Mouse (Mus musculus) lung, embryonic 14.5 days (tissue): Measurements from ENCODE around the gene Ear1. TPM values are rescaled to one million over a fixed set of nuclear protein-coding genes. Genes with fewer than 3 reads are reported as not detected.
"Not testable (repeated sequence)": the region's sequence is repeated elsewhere in the genome, so short reads cannot be mapped to it uniquely, and the experiment has no call there.

Experiments
- ATAC-seq: fragments of 200-750 bp; cut with Nextera tagmentation; 2 replicates; pipeline ENCODE4 v1.8.0; 2017; ENCODE audit warnings: mild to moderate bottlenecking, moderate TSS enrichment, moderate library complexity; ENCODE audit not compliant: insufficient read depth
- DNase-seq: peaks from one replicate; pipeline ENCODE4 v3.0.0-alpha.2; 2015
- H3K27ac ChIP-seq: fragments of 300-500 bp; sonication (generic); 2 replicates; pipeline ENCODE4 v1.5.1; 2014; ENCODE audit warnings: low read depth, mild to moderate bottlenecking, moderate library complexity
- H3K27me3 ChIP-seq: fragments of 300-500 bp; sonication (generic); 2 replicates; pipeline ENCODE4 v1.6.1; 2014; ENCODE audit warnings: low read length, control low read depth; ENCODE audit not compliant: insufficient read depth
- H3K36me3 ChIP-seq: fragments of 300-500 bp; sonication (generic); 2 replicates; pipeline ENCODE4 v1.6.1; 2014; ENCODE audit warnings: control low read depth; ENCODE audit not compliant: insufficient read depth
- H3K4me1 ChIP-seq: fragments of 300-500 bp; sonication (generic); 2 replicates; pipeline ENCODE4 v1.6.1; 2014; ENCODE audit warnings: antibody characterized with exemption, control low read depth; ENCODE audit not compliant: insufficient read depth
- H3K4me2 ChIP-seq: fragments of 300-500 bp; sonication (generic); 2 replicates; pipeline ENCODE4 v1.6.1; 2014; ENCODE audit warnings: mild to moderate bottlenecking
- H3K4me3 ChIP-seq: fragments of 300-500 bp; sonication (generic); 2 replicates; pipeline ENCODE4 v1.5.1; 2014; ENCODE audit warnings: low read depth, low read length
- H3K9ac ChIP-seq: fragments of 300-500 bp; sonication (generic); 2 replicates; pipeline ENCODE4 v1.6.1; 2014
- H3K9me3 ChIP-seq: fragments of 300-500 bp; sonication (generic); 2 replicates; pipeline ENCODE4 v1.6.1; 2016; ENCODE audit warnings: low read depth, low read length, control low read depth
- CTCF ChIP-seq: IDR thresholded peaks from 2 replicates; pipeline ENCODE4 v1.5.1; 2016; ENCODE audit warnings: antibody characterized with exemption, low read depth
- WGBS: fragments of 180-500 bp; shearing (Covaris S2); extraction: QIAGEN DNeasy Blood & Tissue Kit; methylation state at CpG from one replicate; pipeline ENCODE4 v1.1.7; 2014; 5-methylcytosine and 5-hydroxymethylcytosine counted together
- polyA plus RNA-seq: library from polyadenylated mRNA; unstranded; fragments of >200 nt; fragmentation: Nextera tagmentation; extraction: Ambion mirVana; gene quantifications from 2 replicates; pipeline ENCODE4 v1.2.1, GENCODE M21; 2014

Ear1 gene
- polyA plus RNA-seq = not detected in 2 replicates

- H3K4me3 ChIP-seq, DNase-seq, H3K4me1 ChIP-seq, H3K9me3 ChIP-seq, ATAC-seq, H3K27me3 ChIP-seq, H3K4me2 ChIP-seq, H3K27ac ChIP-seq, H3K36me3 ChIP-seq, H3K9ac ChIP-seq: not testable (repeated sequence)
- WGBS = 100% methylated on average over 3 of the region's 3 CpGs
These were observed at the start of gene Ear1 for GRCm38 (mm10) chr14:43875417-43875816. Ear1 (minus strand) TSS chr14:43875517.

- DNase-seq (peak; percentile 97), ATAC-seq (peak; percentile 99)
- peak within 1 kb of the TSS; percentile 96 for H3K27ac ChIP-seq
- not testable (repeated sequence) for H3K27me3 ChIP-seq, H3K4me1 ChIP-seq, H3K9me3 ChIP-seq, H3K36me3 ChIP-seq
- peak within 1 kb of the TSS; percentile 69 for H3K9ac ChIP-seq
- H3K4me3 ChIP-seq = peak within 1 kb of the TSS; percentile 44
- peak; percentile 87 for TF ChIP-seq CTCF
- H3K4me2 ChIP-seq = peak within 1 kb of the TSS; percentile 54
- WGBS = 7% methylated on average over 10 of the region's 10 CpGs
These were observed 49.5 kb upstream of the Ear1 start, which contains the start of gene Gm8113 for GRCm38 (mm10) chr14:43924688-43925403. Gm8113 (plus strand) TSS chr14:43925390.

- H3K36me3 ChIP-seq, H3K27me3 ChIP-seq, DNase-seq, H3K4me1 ChIP-seq, H3K27ac ChIP-seq, ATAC-seq, H3K9ac ChIP-seq, H3K9me3 ChIP-seq, H3K4me2 ChIP-seq, H3K4me3 ChIP-seq: not testable (repeated sequence)
- 67% methylated on average over 3 of the region's 3 CpGs for WGBS
These were observed 48.1 kb upstream of the Ear1 start, which contains the start of gene Ear10 for GRCm38 (mm10) chr14:43923459-43923858. Ear10 (minus strand) TSS chr14:43923559.

GRCm38 (mm10) chr14:43918214-43918613, 42.9 kb upstream of the Ear1 start:
- not testable (repeated sequence) for H3K36me3 ChIP-seq, H3K27ac ChIP-seq, H3K9ac ChIP-seq, ATAC-seq, H3K4me2 ChIP-seq, H3K27me3 ChIP-seq, DNase-seq, H3K9me3 ChIP-seq, H3K4me1 ChIP-seq, H3K4me3 ChIP-seq

GRCm38 (mm10) chr14:43898577-43898976, 23.3 kb upstream of the Ear1 start:
- not testable (repeated sequence) for H3K27me3 ChIP-seq, H3K27ac ChIP-seq, H3K4me1 ChIP-seq, H3K4me2 ChIP-seq, H3K36me3 ChIP-seq, H3K9me3 ChIP-seq, H3K9ac ChIP-seq, DNase-seq, H3K4me3 ChIP-seq, ATAC-seq
- WGBS = 84% methylated on average over 3 of the region's 3 CpGs

- H3K27ac ChIP-seq, H3K9me3 ChIP-seq, H3K4me1 ChIP-seq, H3K4me2 ChIP-seq, DNase-seq, H3K4me3 ChIP-seq, ATAC-seq, H3K9ac ChIP-seq, H3K36me3 ChIP-seq, H3K27me3 ChIP-seq: not testable (repeated sequence)
- 23% methylated on average over 1 of the region's 2 CpGs for WGBS
These were observed 20.0 kb upstream of the Ear1 start for GRCm38 (mm10) chr14:43895357-43895756.

GRCm38 (mm10) chr14:43891288-43891687, 16.0 kb upstream of the Ear1 start:
- H3K9ac ChIP-seq, H3K4me3 ChIP-seq, ATAC-seq, DNase-seq, H3K27me3 ChIP-seq, H3K27ac ChIP-seq, H3K9me3 ChIP-seq, H3K4me2 ChIP-seq, H3K4me1 ChIP-seq, H3K36me3 ChIP-seq: not testable (repeated sequence)
- 90% methylated on average over 1 of the region's 1 CpGs for WGBS

- ATAC-seq = not testable (repeated sequence)
- 47% methylated on average over 1 of the region's 1 CpGs for WGBS
These were observed 10.9 kb upstream of the Ear1 start for GRCm38 (mm10) chr14:43886235-43886634.

GRCm38 (mm10) chr14:43879966-43880545, 4.7 kb upstream of the Ear1 start:
- not testable (repeated sequence) for DNase-seq, H3K4me3 ChIP-seq, ATAC-seq, H3K4me2 ChIP-seq, H3K4me1 ChIP-seq, H3K9ac ChIP-seq, H3K9me3 ChIP-seq, H3K27me3 ChIP-seq, H3K27ac ChIP-seq, H3K36me3 ChIP-seq
- WGBS = 69% methylated on average over 5 of the region's 5 CpGs

More at GRCm38 (mm10) chr14:43886235-43886634, 10.9 kb upstream of the Ear1 start:
- not testable (repeated sequence) for H3K9me3 ChIP-seq, H3K27me3 ChIP-seq, H3K4me3 ChIP-seq, H3K36me3 ChIP-seq, H3K27ac ChIP-seq, H3K4me1 ChIP-seq, H3K4me2 ChIP-seq, H3K9ac ChIP-seq, DNase-seq

GRCm38 (mm10) chr14:43877789-43878188, 2.5 kb upstream of the Ear1 start:
- H3K4me1 ChIP-seq, H3K9ac ChIP-seq, DNase-seq, H3K9me3 ChIP-seq, H3K36me3 ChIP-seq, H3K4me3 ChIP-seq, ATAC-seq, H3K27ac ChIP-seq, H3K27me3 ChIP-seq, H3K4me2 ChIP-seq: not testable (repeated sequence)
- WGBS = 60% methylated on average over 1 of the region's 2 CpGs
